Mouse (Mus musculus): Measurements from ENCODE around the gene Mid1. TPM values are rescaled to one million over a fixed set of nuclear protein-coding genes. Genes with fewer than 3 reads are reported as not detected.
A peak's percentile ranks its signal among the peaks of the same experiment; 100 is the strongest.
"Not testable (repeated sequence)": the region's sequence is repeated elsewhere in the genome, so short reads cannot be mapped to it uniquely, and the experiment has no call there.

Gene Mid1
- polyA plus RNA-seq, 2 experiments, result 12.5 to 17.3 TPM

DNA sequence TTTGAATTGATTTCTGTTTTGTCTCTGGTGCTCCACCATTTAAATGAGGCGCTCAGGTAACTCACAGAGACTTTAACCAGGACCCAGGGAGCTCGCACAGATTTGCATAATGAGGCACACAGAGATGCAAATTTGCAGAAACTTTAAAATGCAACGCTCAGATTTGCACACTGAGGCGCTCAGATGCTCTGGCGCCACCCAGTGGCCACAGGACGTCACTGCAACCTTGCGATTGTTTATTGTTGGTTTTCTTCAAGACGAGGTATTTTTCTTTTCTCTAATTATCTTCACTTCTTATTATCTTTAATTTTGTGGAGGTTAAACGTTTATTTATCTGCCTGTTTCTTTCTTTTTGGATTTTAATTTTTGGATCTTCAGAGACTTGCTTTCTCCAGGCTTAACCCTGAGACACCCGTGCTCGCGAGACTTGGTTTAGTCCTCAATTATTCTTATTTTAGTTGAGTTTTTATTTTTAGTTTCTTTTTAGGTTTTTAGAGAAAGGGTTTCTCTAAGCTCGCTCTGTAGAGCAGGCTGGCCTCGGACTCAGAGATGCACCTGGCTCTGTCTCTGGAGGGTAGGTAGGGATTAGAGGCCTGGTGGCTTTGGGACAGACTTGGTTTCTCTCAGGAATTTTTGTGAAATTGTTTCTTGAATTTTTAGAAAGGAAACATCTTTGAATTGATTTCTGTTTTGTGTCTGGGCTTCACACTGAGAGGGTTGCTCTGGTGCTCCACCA lies 335.1 kb downstream of the Mid1 start:
- Histone ChIP-seq H3K36me3 (ENCODE audit: control insufficient read depth, insufficient read depth, low read length) (peaks cover 49% of the 10 kb centered on the region), H3K9me3 (ENCODE audit: control insufficient read depth, low read length) (peaks cover 15% of the 10 kb centered on the region)
- not testable (repeated sequence) for H3K4me2 ChIP-seq (replicated peaks; ENCODE audit: low read depth, low read length, severe bottlenecking); H3K27me3 ChIP-seq (ENCODE audit: control insufficient read depth, insufficient read depth, low read length); H3K4me3 ChIP-seq (replicated peaks; ENCODE audit: low read length); H3K27ac ChIP-seq (replicated peaks; ENCODE audit: low read depth, low read length); H3K4me1 ChIP-seq (ENCODE audit: control insufficient read depth, insufficient read depth, low read length); H3K9ac ChIP-seq (ENCODE audit: low read depth, low read length, severe bottlenecking); ATAC-seq (ENCODE audit: low FRiP score, low read depth)
- WGBS, result 57% methylated on average over 14 of the region's 14 CpGs
- peak; percentile 20 for DNase-seq (ENCODE audit: low spot score)

GRCm38 (mm10) chrX:170020690-170021050 lies 335.7 kb downstream of the Mid1 start:
- not testable (repeated sequence) for H3K9ac ChIP-seq (ENCODE audit: low read depth, low read length, severe bottlenecking); H3K4me3 ChIP-seq (replicated peaks; ENCODE audit: low read length); H3K4me2 ChIP-seq (replicated peaks; ENCODE audit: low read depth, low read length, severe bottlenecking); H3K27ac ChIP-seq (replicated peaks; ENCODE audit: low read depth, low read length); H3K27me3 ChIP-seq (ENCODE audit: control insufficient read depth, insufficient read depth, low read length); ATAC-seq (ENCODE audit: low FRiP score, low read depth); H3K4me1 ChIP-seq (ENCODE audit: control insufficient read depth, insufficient read depth, low read length)
- 48% methylated on average over 9 of the region's 9 CpGs for WGBS
- TF ChIP-seq POLR2A (IDR thresholded peaks at IDR 0.05; ENCODE audit: borderline replicate concordance, extremely low read depth, insufficient read depth, insufficient read length), result 0 out of 2 replicates have a peak, but pooled peaks have one; percentile 43
- peak; percentile 72 for DNase-seq (ENCODE audit: low spot score)
- Histone ChIP-seq H3K9me3 (ENCODE audit: control insufficient read depth, low read length) (peaks cover 15% of the 10 kb centered on the region), H3K36me3 (ENCODE audit: control insufficient read depth, insufficient read depth, low read length) (peaks cover 49% of the 10 kb centered on the region)

DNA sequence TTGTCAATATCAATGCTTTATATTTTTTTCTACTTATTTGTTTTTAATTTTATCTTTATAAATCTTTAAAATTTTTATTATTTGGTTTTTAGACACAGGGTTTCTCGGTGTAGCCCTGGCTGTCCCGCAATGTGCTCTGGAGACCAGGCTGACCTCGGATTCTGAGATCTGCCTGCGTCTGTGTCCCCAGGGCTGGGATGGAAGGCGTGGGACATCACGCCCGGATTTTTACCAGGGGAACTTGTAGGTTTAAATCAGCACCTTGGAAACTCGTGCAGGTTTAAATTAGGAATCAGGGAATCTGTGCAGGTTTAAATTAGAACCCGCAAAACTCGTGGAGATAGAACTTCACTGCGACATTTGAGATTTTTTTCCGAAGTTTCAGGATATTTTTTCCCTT lies 336.2 kb downstream of the Mid1 start:
- H3K9me3 ChIP-seq (ENCODE audit: control insufficient read depth, low read length), result peaks cover 15% of the 10 kb centered on the region
- DNase-seq (ENCODE audit: low spot score), result peak; percentile 9
- WGBS, result 75% methylated on average over 12 of the region's 12 CpGs

GRCm38 (mm10) chrX:170021750-170022461 lies 336.9 kb downstream of the Mid1 start:
- not testable (repeated sequence) for ATAC-seq (ENCODE audit: low FRiP score, low read depth); H3K4me1 ChIP-seq (ENCODE audit: control insufficient read depth, insufficient read depth, low read length); H3K4me2 ChIP-seq (replicated peaks; ENCODE audit: low read depth, low read length, severe bottlenecking); H3K27ac ChIP-seq (replicated peaks; ENCODE audit: low read depth, low read length); H3K9ac ChIP-seq (ENCODE audit: low read depth, low read length, severe bottlenecking); H3K27me3 ChIP-seq (ENCODE audit: control insufficient read depth, insufficient read depth, low read length); H3K4me3 ChIP-seq (replicated peaks; ENCODE audit: low read length)
- 57% methylated on average over 15 of the region's 15 CpGs for WGBS
- peaks cover 15% of the 10 kb centered on the region for H3K9me3 ChIP-seq (ENCODE audit: control insufficient read depth, low read length)
- peak; percentile 85 for DNase-seq (ENCODE audit: low spot score)
- peaks cover 46% of the 10 kb centered on the region for H3K36me3 ChIP-seq (ENCODE audit: control insufficient read depth, insufficient read depth, low read length)

More for the DNA sequence above, 336.2 kb downstream of the Mid1 start:
- H3K4me3 ChIP-seq (replicated peaks; ENCODE audit: low read length); H3K27ac ChIP-seq (replicated peaks; ENCODE audit: low read depth, low read length); H3K9ac ChIP-seq (ENCODE audit: low read depth, low read length, severe bottlenecking); H3K4me1 ChIP-seq (ENCODE audit: control insufficient read depth, insufficient read depth, low read length); H3K27me3 ChIP-seq (ENCODE audit: control insufficient read depth, insufficient read depth, low read length); ATAC-seq (ENCODE audit: low FRiP score, low read depth); H3K4me2 ChIP-seq (replicated peaks; ENCODE audit: low read depth, low read length, severe bottlenecking): not testable (repeated sequence)
- peaks cover 48% of the 10 kb centered on the region for H3K36me3 ChIP-seq (ENCODE audit: control insufficient read depth, insufficient read depth, low read length)

Other genes with a start within 250 kb of the Mid1 start
- not detected in 2 replicates for gene 4933400A11Rik, start 94.4 kb downstream of the Mid1 start, polyA plus RNA-seq (2012; rRNA removed)
- gene 4933400A11Rik, start 94.4 kb downstream of the Mid1 start, polyA plus RNA-seq (2014; fragmentation: Nextera tagmentation; extraction: Ambion mirVana), result 0.66 TPM in 1 of 2 replicates, not detected in the other